Mouse (Mus musculus): Measurements from ENCODE around the gene Tpx2. TPM values are rescaled to one million over a fixed set of nuclear protein-coding genes. Genes with fewer than 3 reads are reported as not detected.

The Tpx2 gene
- polyA plus RNA-seq, 1 experiment = 183 TPM

- H3K27ac ChIP-seq (ENCODE audit: insufficient read depth, low read length) = peak overlapping the region; percentile 91
These were observed 20.3 kb upstream of the Tpx2 start for GRCm38 (mm10) chr2:152827321-152828010.

GRCm38 (mm10) chr2:152828011-152828370, 19.8 kb upstream of the Tpx2 start:
- Histone ChIP-seq H3K27me3 (ENCODE audit: control insufficient read depth, insufficient read depth, low read length, poor library complexity, severe bottlenecking) (no peaks in the 10 kb centered on the region), H3K4me1 (ENCODE audit: control insufficient read depth, insufficient read depth, low read length) (peaks cover 16% of the 10 kb centered on the region), H3K9ac (ENCODE audit: low read depth, poor library complexity, severe bottlenecking) (no peak overlapping the region), H3K36me3 (ENCODE audit: control insufficient read depth, insufficient read depth, low read length, poor library complexity, severe bottlenecking) (peaks cover 2% of the 10 kb centered on the region), H3K27ac (ENCODE audit: insufficient read depth, low read length) (peak overlapping the region; percentile 91), H3K4me3 (ENCODE audit: low read depth, low read length) (no peak overlapping the region), H3K9me3 (replicated peaks; ENCODE audit: control insufficient read depth, insufficient read depth, low read length, poor library complexity, severe bottlenecking) (no peaks in the 10 kb centered on the region)
- TF ChIP-seq CTCF (IDR thresholded peaks at IDR 0.05; ENCODE audit: low read depth, low read length) = no peak
- TF ChIP-seq EP300 (IDR thresholded peaks at IDR 0.05; ENCODE audit: insufficient read depth, low read depth, low read length) = no peak
- no peak for TF ChIP-seq POLR2A (IDR thresholded peaks at IDR 0.05; ENCODE audit: insufficient read depth, low read length)

More at GRCm38 (mm10) chr2:152827321-152828010, 20.3 kb upstream of the Tpx2 start:
- H3K4me1 ChIP-seq (ENCODE audit: control insufficient read depth, insufficient read depth, low read length) = peaks cover 16% of the 10 kb centered on the region
- H3K9me3 ChIP-seq (replicated peaks; ENCODE audit: control insufficient read depth, insufficient read depth, low read length, poor library complexity, severe bottlenecking) = no peaks in the 10 kb centered on the region
- H3K27me3 ChIP-seq (ENCODE audit: control insufficient read depth, insufficient read depth, low read length, poor library complexity, severe bottlenecking) = no peaks in the 10 kb centered on the region
- no peak overlapping the region for H3K4me3 ChIP-seq (ENCODE audit: low read depth, low read length)
- H3K36me3 ChIP-seq (ENCODE audit: control insufficient read depth, insufficient read depth, low read length, poor library complexity, severe bottlenecking) = peaks cover 2% of the 10 kb centered on the region
- TF ChIP-seq EP300 (IDR thresholded peaks at IDR 0.05; ENCODE audit: insufficient read depth, low read depth, low read length) = no peak
- no peak overlapping the region for H3K9ac ChIP-seq (ENCODE audit: low read depth, poor library complexity, severe bottlenecking)

GRCm38 (mm10) chr2:152828532-152828931, 19.2 kb upstream of the Tpx2 start:
- Histone ChIP-seq H3K36me3 (ENCODE audit: control insufficient read depth, insufficient read depth, low read length, poor library complexity, severe bottlenecking) (peaks cover 2% of the 10 kb centered on the region), H3K4me1 (ENCODE audit: control insufficient read depth, insufficient read depth, low read length) (peaks cover 16% of the 10 kb centered on the region)

GRCm38 (mm10) chr2:152829367-152829881, 18.3 kb upstream of the Tpx2 start:
- no peak for TF ChIP-seq POLR2A (IDR thresholded peaks at IDR 0.05; ENCODE audit: insufficient read depth, low read length)
- TF ChIP-seq CTCF (IDR thresholded peaks at IDR 0.05; ENCODE audit: low read depth, low read length) = no peak
- TF ChIP-seq EP300 (IDR thresholded peaks at IDR 0.05; ENCODE audit: insufficient read depth, low read depth, low read length) = no peak
- H3K27me3 ChIP-seq (ENCODE audit: control insufficient read depth, insufficient read depth, low read length, poor library complexity, severe bottlenecking) = no peaks in the 10 kb centered on the region
- H3K9me3 ChIP-seq (replicated peaks; ENCODE audit: control insufficient read depth, insufficient read depth, low read length, poor library complexity, severe bottlenecking) = no peaks in the 10 kb centered on the region
- peak overlapping the region; percentile 85 for H3K9ac ChIP-seq (ENCODE audit: low read depth, poor library complexity, severe bottlenecking)
- 0 out of 2 replicates have a peak overlapping the region, but pooled peaks have one; percentile 2 for H3K27ac ChIP-seq (ENCODE audit: insufficient read depth, low read length)
- H3K4me1 ChIP-seq (ENCODE audit: control insufficient read depth, insufficient read depth, low read length) = peaks cover 13% of the 10 kb centered on the region
- peak overlapping the region; percentile 68 for H3K4me3 ChIP-seq (ENCODE audit: low read depth, low read length)
- H3K36me3 ChIP-seq (ENCODE audit: control insufficient read depth, insufficient read depth, low read length, poor library complexity, severe bottlenecking) = peaks cover 2% of the 10 kb centered on the region

More at GRCm38 (mm10) chr2:152828532-152828931, 19.2 kb upstream of the Tpx2 start:
- Histone ChIP-seq H3K9ac (ENCODE audit: low read depth, poor library complexity, severe bottlenecking) (peak overlapping the region; percentile 85), H3K27ac (ENCODE audit: insufficient read depth, low read length) (peak overlapping the region; percentile 91), H3K4me3 (ENCODE audit: low read depth, low read length) (peak overlapping the region; percentile 39), H3K9me3 (replicated peaks; ENCODE audit: control insufficient read depth, insufficient read depth, low read length, poor library complexity, severe bottlenecking) (no peaks in the 10 kb centered on the region), H3K27me3 (ENCODE audit: control insufficient read depth, insufficient read depth, low read length, poor library complexity, severe bottlenecking) (no peaks in the 10 kb centered on the region)
- TF ChIP-seq EP300 (IDR thresholded peaks at IDR 0.05; ENCODE audit: insufficient read depth, low read depth, low read length) = no peak
- no peak for TF ChIP-seq CTCF (IDR thresholded peaks at IDR 0.05; ENCODE audit: low read depth, low read length)
- no peak for TF ChIP-seq POLR2A (IDR thresholded peaks at IDR 0.05; ENCODE audit: insufficient read depth, low read length)

GRCm38 (mm10) chr2:152830021-152830921, 17.5 kb upstream of the Tpx2 start:
- Histone ChIP-seq H3K4me1 (ENCODE audit: control insufficient read depth, insufficient read depth, low read length) (peaks cover 11% of the 10 kb centered on the region), H3K27me3 (ENCODE audit: control insufficient read depth, insufficient read depth, low read length, poor library complexity, severe bottlenecking) (no peaks in the 10 kb centered on the region), H3K9me3 (replicated peaks; ENCODE audit: control insufficient read depth, insufficient read depth, low read length, poor library complexity, severe bottlenecking) (no peaks in the 10 kb centered on the region), H3K27ac (ENCODE audit: insufficient read depth, low read length) (peak overlapping the region; percentile 80), H3K4me3 (ENCODE audit: low read depth, low read length) (peak overlapping the region; percentile 91), H3K9ac (ENCODE audit: low read depth, poor library complexity, severe bottlenecking) (peak overlapping the region; percentile 85), H3K36me3 (ENCODE audit: control insufficient read depth, insufficient read depth, low read length, poor library complexity, severe bottlenecking) (peaks cover 2% of the 10 kb centered on the region)
- TF ChIP-seq CTCF (IDR thresholded peaks at IDR 0.05; ENCODE audit: low read depth, low read length) (peak; percentile 24), POLR2A (IDR thresholded peaks at IDR 0.05; ENCODE audit: insufficient read depth, low read length) (no peak)
